Comparison of ENCODE assay signal across 16 mouse cellular contexts in genomic region chr10:128488776-128489175, GRCm38 (mm10). TPM values are rescaled to one million over a fixed set of nuclear protein-coding genes. Genes with fewer than 3 reads are reported as not detected.
DNase-seq lines count a peak whose midpoint lies in the region; ATAC-seq and TF ChIP-seq lines count a peak whose summit lies in the region.
"Had no signal": no experiment of that assay in that cellular context is flagged by ENCODE, and none has a peak within 500 bp of the region (broad histone marks: within the 10 kb centered on the region; RNA-seq: fewer than 3 reads in every experiment).

No protein-coding gene starts in this region.

- DNase-seq in cerebellum, adult 2 months = no peak
- DNase-seq in cerebellum, adult 8-10 months = no peak
- DNase-seq in heart, postnatal 4 days = no peak
- peak; percentile 16 for DNase-seq in brain, adult 2 months (ENCODE audit: low read depth, low spot score)
- DNase-seq in frontal cortex, postnatal 25 days (ENCODE audit: low spot score in 2 of 2) = no peak
- DNase-seq: embryo, embryonic 11 days; kidney, adult 11 months; kidney, postnatal 25 days; liver, embryonic 13.5 days; retina, postnatal 1 day; thymus, postnatal 25 days had no signal

- 65% methylated on average over 4 of the region's 4 CpGs for WGBS in cerebellum, adult 2 months
- WGBS in heart, embryonic 15.5 days = 57% methylated on average over 4 of the region's 4 CpGs
- WGBS in hindbrain, embryonic 12.5 days = 88% methylated on average over 4 of the region's 4 CpGs

- H3K36me3 ChIP-seq in heart, embryonic 15.5 days = peaks cover 63% of the 10 kb centered on the region
- H3K36me3 ChIP-seq in myocyte (ENCODE audit: control insufficient read depth, insufficient read depth) = peaks cover 30% of the 10 kb centered on the region
- H3K36me3 ChIP-seq in hindbrain, embryonic 12.5 days = peaks cover 78% of the 10 kb centered on the region

- no peak overlapping the region for H3ac ChIP-seq in myocyte (ENCODE audit: control insufficient read depth, insufficient read length)

- H3K79me2 ChIP-seq in myocyte (ENCODE audit: control insufficient read depth, insufficient read depth) = peaks cover 28% of the 10 kb centered on the region

- no peak overlapping the region for H3K4me3 ChIP-seq in cerebellum, adult 2 months (replicated peaks; ENCODE audit: insufficient read depth, low read depth, low read length)
- no peak overlapping the region for H3K4me3 ChIP-seq in heart, embryonic 15.5 days
- no peak overlapping the region for H3K4me3 ChIP-seq in myocyte
- no peak overlapping the region for H3K4me3 ChIP-seq in hindbrain, embryonic 12.5 days
- H3K4me3 ChIP-seq: hindbrain, embryonic 10.5 days; liver, embryonic 13.5 days had no signal

- TF ChIP-seq CTCF in cerebellum, adult 2 months (IDR thresholded peaks at IDR 0.05; ENCODE audit: borderline replicate concordance, insufficient read depth, low read depth, low read length) = no peak

- peaks cover 29% of the 10 kb centered on the region for H3K4me1 ChIP-seq in cerebellum, adult 2 months (ENCODE audit: control insufficient read depth, insufficient read depth, low read length)
- H3K4me1 ChIP-seq in heart, embryonic 15.5 days (replicated peaks) = peaks cover 36% of the 10 kb centered on the region
- peaks cover 22% of the 10 kb centered on the region for H3K4me1 ChIP-seq in hindbrain, embryonic 12.5 days

- peak overlapping the region; percentile 22; the same call in 1 of the 2 replicates for H3K27ac ChIP-seq in cerebellum, adult 2 months (ENCODE audit: insufficient read depth, low read length)
- peak overlapping the region; percentile 42 for H3K27ac ChIP-seq in heart, embryonic 15.5 days
- no peak overlapping the region for H3K27ac ChIP-seq in hindbrain, embryonic 12.5 days
- H3K27ac ChIP-seq: hindbrain, embryonic 10.5 days had no signal

- no peak for ATAC-seq in heart, embryonic 15.5 days (replicated peaks; ENCODE audit: insufficient number of reproducible peaks, insufficient read depth, low FRiP score, low read depth)
- ATAC-seq in hindbrain, embryonic 12.5 days (ENCODE audit: low FRiP score) = no peak
- ATAC-seq: forebrain, embryonic 14.5 days had no signal

- H3K9ac ChIP-seq in heart, embryonic 15.5 days = no peak overlapping the region
- no peak overlapping the region for H3K9ac ChIP-seq in hindbrain, embryonic 12.5 days
- H3K9ac ChIP-seq: liver, embryonic 13.5 days had no signal

- no peak for TF ChIP-seq POLR2A in cerebellum, adult 2 months (IDR thresholded peaks at IDR 0.05; ENCODE audit: borderline replicate concordance, insufficient read depth, low read length)
- TF ChIP-seq POLR2A in myocyte (IDR thresholded peaks at IDR 0.05; ENCODE audit: insufficient read length, low read depth) = peak; percentile 10

- H3K9me3 ChIP-seq in heart, embryonic 15.5 days (replicated peaks) = no peaks in the 10 kb centered on the region
- H3K9me3 ChIP-seq in hindbrain, embryonic 12.5 days (replicated peaks) = no peaks in the 10 kb centered on the region
- H3K9me3 ChIP-seq: hindbrain, embryonic 10.5 days; liver, embryonic 13.5 days had no signal

- no peak overlapping the region for H3K4me2 ChIP-seq in heart, embryonic 15.5 days
- no peak overlapping the region for H3K4me2 ChIP-seq in myocyte (ENCODE audit: low read depth)
- H3K4me2 ChIP-seq in hindbrain, embryonic 12.5 days (replicated peaks) = no peak overlapping the region
- H3K4me2 ChIP-seq: liver, embryonic 13.5 days had no signal

- H3K27me3 ChIP-seq in cerebellum, adult 2 months (ENCODE audit: control insufficient read depth, insufficient read depth, low read length) = no peaks in the 10 kb centered on the region
- no peaks in the 10 kb centered on the region for H3K27me3 ChIP-seq in heart, embryonic 15.5 days
- H3K27me3 ChIP-seq in myocyte (ENCODE audit: control insufficient read depth, insufficient read depth, insufficient read length) = no peaks in the 10 kb centered on the region
- H3K27me3 ChIP-seq in hindbrain, embryonic 12.5 days = no peaks in the 10 kb centered on the region
- H3K27me3 ChIP-seq: liver, embryonic 13.5 days had no signal

TF ChIP-seq in myocyte, 11 proteins besides CTCF, POLR2A, EP300 and RAD21:
- peak; percentile 75 for TF ChIP-seq POLR2AphosphoS2 (IDR thresholded peaks at IDR 0.05; ENCODE audit: insufficient read length, low read depth)
- no peak for TF ChIP-seq E2F4 (IDR thresholded peaks at IDR 0.05; ENCODE audit: insufficient read depth)
- TF ChIP-seq SRF (IDR thresholded peaks at IDR 0.05; ENCODE audit: control insufficient read depth, insufficient read length, low read depth) = no peak

RNA-seq across cellular contexts. Expression of gene Myl6, which starts 5.2 kb away (rescaled TPM):
- 1,381 and 1,434 TPM in 2 replicates for polyA plus RNA-seq in cerebellum, adult 2 months (2012; rRNA removed)
- 1,051 and 1,154 TPM in 2 replicates for polyA plus RNA-seq in heart, embryonic 15.5 days (2015; fragmentation: Nextera tagmentation; extraction: Ambion mirVana)
- total RNA-seq in heart, postnatal 4 days (2021) = 100 to 1,000 TPM; 616 to 628 TPM
- 2,234 TPM for polyA plus RNA-seq in myocyte (2012; fragmentation: generic; extraction: Trizol)
- polyA plus RNA-seq in hindbrain, embryonic 12.5 days (2016; fragmentation: Nextera tagmentation; extraction: Ambion mirVana) = 836 and 860 TPM in 2 replicates

RNA-seq across cellular contexts. Expression of gene Myl6b, which starts 9.7 kb away (rescaled TPM):
- 28.9 and 36.1 TPM in 2 replicates for polyA plus RNA-seq in cerebellum, adult 2 months (2012; rRNA removed)
- 4.3 and 4.6 TPM in 2 replicates for polyA plus RNA-seq in heart, embryonic 15.5 days (2015; fragmentation: Nextera tagmentation; extraction: Ambion mirVana)
- total RNA-seq in heart, postnatal 4 days (2021) = 1 to 10 TPM; 3.7 TPM
- polyA plus RNA-seq in myocyte (2012; fragmentation: generic; extraction: Trizol) = 734 TPM
- 2.9 and 3.3 TPM in 2 replicates for polyA plus RNA-seq in hindbrain, embryonic 12.5 days (2016; fragmentation: Nextera tagmentation; extraction: Ambion mirVana)

RNA-seq across cellular contexts. Expression of gene Smarcc2, which starts 29.7 kb away (rescaled TPM):
- polyA plus RNA-seq in cerebellum, adult 2 months (2012; rRNA removed) = 239 and 260 TPM in 2 replicates
- polyA plus RNA-seq in heart, embryonic 15.5 days (2015; fragmentation: Nextera tagmentation; extraction: Ambion mirVana) = 59.2 and 60.3 TPM in 2 replicates
- total RNA-seq in heart, postnatal 4 days (2021) = 10 to 100 TPM; 97.0 to 97.3 TPM
- polyA plus RNA-seq in myocyte (2012; fragmentation: generic; extraction: Trizol) = 52.5 TPM
- polyA plus RNA-seq in hindbrain, embryonic 12.5 days (2016; fragmentation: Nextera tagmentation; extraction: Ambion mirVana) = 195 and 215 TPM in 2 replicates

RNA-seq across cellular contexts. Expression of gene Esyt1, which starts 36.9 kb away (rescaled TPM):
- polyA plus RNA-seq in cerebellum, adult 2 months (2012; rRNA removed) = 36.3 and 37.3 TPM in 2 replicates
- polyA plus RNA-seq in heart, embryonic 15.5 days (2015; fragmentation: Nextera tagmentation; extraction: Ambion mirVana) = 19.4 and 29.0 TPM in 2 replicates
- total RNA-seq in heart, postnatal 4 days (2021) = 10 to 100 TPM; 28.4 to 31.3 TPM
- 166 TPM for polyA plus RNA-seq in myocyte (2012; fragmentation: generic; extraction: Trizol)
- 28.9 and 30.9 TPM in 2 replicates for polyA plus RNA-seq in hindbrain, embryonic 12.5 days (2016; fragmentation: Nextera tagmentation; extraction: Ambion mirVana)

RNA-seq across cellular contexts. Expression of gene Zc3h10, which starts 58.8 kb away (rescaled TPM):
- polyA plus RNA-seq in cerebellum, adult 2 months (2012; rRNA removed) = 15.4 and 18.7 TPM in 2 replicates
- 10.2 and 11.0 TPM in 2 replicates for polyA plus RNA-seq in heart, embryonic 15.5 days (2015; fragmentation: Nextera tagmentation; extraction: Ambion mirVana)
- 1 to 10 TPM; 6.9 to 8.3 TPM for total RNA-seq in heart, postnatal 4 days (2021)
- 13.8 TPM for polyA plus RNA-seq in myocyte (2012; fragmentation: generic; extraction: Trizol)
- polyA plus RNA-seq in hindbrain, embryonic 12.5 days (2016; fragmentation: Nextera tagmentation; extraction: Ambion mirVana) = 20.8 TPM in 2 replicates

Comparison
In these comparisons a context has a peak if more than half of its experiments do, and no peak if none do; other contexts are left out.
1. RNA of gene Myl6b, which starts 9.7 kb away (polyA plus RNA-seq): 734 TPM in myocyte (single experiment); 28.9 to 36.1 TPM in cerebellum, adult 2 months, 4.3 to 4.6 TPM in heart, embryonic 15.5 days and 2.9 to 3.3 TPM in hindbrain, embryonic 12.5 days; every median in the first group is over 10 times any median in the second.